ENCODE assay signal across 9 mouse cellular contexts in genomic region chr7:100931316-100931925, GRCm38 (mm10). TPM values are rescaled to one million over a fixed set of nuclear protein-coding genes. Genes with fewer than 3 reads are reported as not detected.
DNase-seq lines count a peak whose midpoint lies in the region; ATAC-seq lines count a peak whose summit lies in the region.
"Had no signal": no experiment of that assay in that cellular context is flagged by ENCODE, and none has a peak within 500 bp of the region (broad histone marks: within the 10 kb centered on the region; RNA-seq: fewer than 3 reads in every experiment).

No protein-coding gene starts in this region.

- H3K9ac ChIP-seq in heart, embryonic 12.5 days: peak overlapping the region; percentile 91
- peak overlapping the region; percentile 77 for H3K9ac ChIP-seq in neural tube, embryonic 12.5 days

- DNase-seq in gastrocnemius, postnatal 4 days (ENCODE audit: low spot score in 2 of 2): peak; percentile 59 to 71
- DNase-seq in gastrocnemius, postnatal 36 days: no peak
- peak; percentile 68 for DNase-seq in NIH3T3 (ENCODE audit: low read depth)
- peak; percentile 60 to 76 for DNase-seq in kidney, postnatal 4 days
- no peak for DNase-seq in retina, postnatal 1 day

- peaks cover 47% of the 10 kb centered on the region for H3K4me1 ChIP-seq in heart, embryonic 12.5 days (replicated peaks)
- H3K4me1 ChIP-seq in neural tube, embryonic 12.5 days: peaks cover 57% of the 10 kb centered on the region

- H3K4me2 ChIP-seq in heart, embryonic 12.5 days: peak overlapping the region; percentile 95
- H3K4me2 ChIP-seq in neural tube, embryonic 12.5 days (replicated peaks): peak overlapping the region; percentile 87

- peak overlapping the region; percentile 99 for H3K27ac ChIP-seq in heart, embryonic 12.5 days (ENCODE audit: poor library complexity, severe bottlenecking)
- peak overlapping the region; percentile 43; the same call in 1 of the 2 replicates for H3K27ac ChIP-seq in neural tube, embryonic 12.5 days

- H3K4me3 ChIP-seq in heart, embryonic 12.5 days: peak overlapping the region; percentile 72
- H3K4me3 ChIP-seq in neural tube, embryonic 12.5 days: peak overlapping the region; percentile 60

- under 1% methylated on average over 72 of the region's 73 CpGs for WGBS in heart, embryonic 12.5 days
- WGBS in neural tube, embryonic 12.5 days: under 1% methylated on average over 72 of the region's 73 CpGs

- H3K27me3 ChIP-seq in heart, embryonic 12.5 days (replicated peaks): peaks cover 5% of the 10 kb centered on the region; the same call in 1 of the 2 replicates
- peaks cover 20% of the 10 kb centered on the region for H3K27me3 ChIP-seq in neural tube, embryonic 12.5 days (replicated peaks)

- H3K9me3 ChIP-seq in heart, embryonic 12.5 days (replicated peaks): no peaks in the 10 kb centered on the region
- no peaks in the 10 kb centered on the region for H3K9me3 ChIP-seq in neural tube, embryonic 12.5 days

- intact Hi-C loops in gastrocnemius, postnatal 36 days (cut with DNase I): no loop called here

- peak; percentile 5; the same call in 1 of the 2 replicates for ATAC-seq in heart, embryonic 12.5 days (ENCODE audit: insufficient number of reproducible peaks, low FRiP score)
- ATAC-seq in neural tube, embryonic 12.5 days (ENCODE audit: low FRiP score, low read depth): peak; percentile 35
- no peak for ATAC-seq in inflammation-experienced regulatory T-cells, adult 6 months

- 0 out of 2 replicates have a peak, but pooled peaks cover 4% of the 10 kb centered on the region for H3K36me3 ChIP-seq in heart, embryonic 12.5 days
- H3K36me3 ChIP-seq in neural tube, embryonic 12.5 days: no peaks in the 10 kb centered on the region

RNA-seq across cellular contexts. Expression of gene Arhgef17, which starts 0.5 kb away (rescaled TPM):
- total RNA-seq in gastrocnemius, postnatal 4 days (2021): 10 to 100 TPM; 40.4 to 43.6 TPM
- 10 to 100 TPM; 19.3 to 19.6 TPM for total RNA-seq in gastrocnemius, postnatal 36 days (2021)
- 8.7 and 10.6 TPM in 2 replicates for polyA plus RNA-seq in heart, embryonic 12.5 days (2016; fragmentation: Nextera tagmentation; extraction: Ambion mirVana)
- polyA plus RNA-seq in neural tube, embryonic 12.5 days (2016; fragmentation: Nextera tagmentation; extraction: Ambion mirVana): 7.1 and 7.9 TPM in 2 replicates
- polyA plus RNA-seq in inflammation-experienced regulatory T-cells, adult 6 months (2017; shearing (Covaris generic)): not detected

RNA-seq across cellular contexts. Expression of gene P2ry6, which starts 43.0 kb away (rescaled TPM):
- total RNA-seq in gastrocnemius, postnatal 4 days (2021): 1 to 10 TPM; 5.8 to 7.4 TPM
- 1 to 10 TPM; 1.1 TPM for total RNA-seq in gastrocnemius, postnatal 36 days (2021)
- polyA plus RNA-seq in heart, embryonic 12.5 days (2016; fragmentation: Nextera tagmentation; extraction: Ambion mirVana): 2.3 and 2.6 TPM in 2 replicates
- polyA plus RNA-seq in neural tube, embryonic 12.5 days (2016; fragmentation: Nextera tagmentation; extraction: Ambion mirVana): 2.9 and 3.3 TPM in 2 replicates
- polyA plus RNA-seq in inflammation-experienced regulatory T-cells, adult 6 months (2017; shearing (Covaris generic)): under 1 TPM in 1 of 3 experiments, not detected in 2; 0.60 TPM
- total RNA-seq: MEL had no signal

Comparison
In these comparisons a context has a peak if more than half of its experiments do, and no peak if none do; other contexts are left out.
1. DNase-seq: peak in gastrocnemius, postnatal 4 days (2 of 2), NIH3T3 (single experiment) and kidney, postnatal 4 days (2 of 2); none in gastrocnemius, postnatal 36 days (0 of 2) and retina, postnatal 1 day (single experiment).